Mouse (Mus musculus): ENCODE results near the gene Capn12. TPM values are rescaled to one million over a fixed set of nuclear protein-coding genes. Genes with fewer than 3 reads are reported as not detected.
A peak's percentile ranks its signal among the peaks of the same experiment; 100 is the strongest.

Capn12 gene
- polyA plus RNA-seq, 2 experiments: 0.01 to 0.19 TPM

GRCm38 (mm10) chr7:28862817-28863499 is 18.3 kb upstream of the Capn12 start:
- DNase-seq (ENCODE audit: low read depth in 3 of 3, low spot score in 3 of 3): no peak
- WGBS (ENCODE audit: insufficient replicate concordance): 74% methylated on average over 15 of the region's 15 CpGs
- ATAC-seq (ENCODE audit: insufficient read depth): no peak

GRCm38 (mm10) chr7:28863540-28863939 is 17.7 kb upstream of the Capn12 start, which contains the start of gene Lgals7:
TSS of gene Lgals7 (plus strand) at chr7:28863853.
- no peak for TF ChIP-seq EP300 (IDR thresholded peaks at IDR 0.05; ENCODE audit: low read depth)
- no peak for TF ChIP-seq CTCF (IDR thresholded peaks at IDR 0.05; ENCODE audit: low read depth)
- Histone ChIP-seq H3K4me3 (ENCODE audit: insufficient read depth in 1 of 2, low read depth in 2 of 2, low read length in 2 of 2) (no peak within 1 kb of the TSS), H3K9me3 (ENCODE audit: control insufficient read depth, low read length) (no peaks in the 10 kb centered on the region; the same call in 1 of the 2 replicates), H3K4me2 (ENCODE audit: low read depth) (no peak within 1 kb of the TSS), H3K4me1 (replicated peaks; ENCODE audit: control insufficient read depth in 2 of 2, insufficient read depth in 2 of 2, low read length in 1 of 2) (peaks cover 0 to 12% of the 10 kb centered on the region in 2 experiments; a peak in 3 of 4 replicates), H3K9ac (replicated peaks) (no peak within 1 kb of the TSS), H3K36me3 (replicated peaks; ENCODE audit: control insufficient read depth, insufficient read depth, low read depth) (no peaks in the 10 kb centered on the region), H3K27ac (no peak within 1 kb of the TSS), H3K27me3 (ENCODE audit: control insufficient read depth, insufficient read depth, low read length) (no peaks in the 10 kb centered on the region)
- no peak for ATAC-seq (ENCODE audit: insufficient read depth)
- 61% methylated on average over 6 of the region's 6 CpGs for WGBS (ENCODE audit: insufficient replicate concordance)
- no peak for DNase-seq (ENCODE audit: low read depth in 3 of 3, low spot score in 3 of 3)

More at GRCm38 (mm10) chr7:28862817-28863499, 18.3 kb upstream of the Capn12 start:
- Histone ChIP-seq H3K9me3 (ENCODE audit: control insufficient read depth, low read length) (no peaks in the 10 kb centered on the region; the same call in 1 of the 2 replicates), H3K4me2 (ENCODE audit: low read depth) (no peak overlapping the region), H3K27ac (no peak overlapping the region), H3K9ac (replicated peaks) (no peak overlapping the region), H3K36me3 (replicated peaks; ENCODE audit: control insufficient read depth, insufficient read depth, low read depth) (no peaks in the 10 kb centered on the region), H3K4me3 (ENCODE audit: insufficient read depth in 1 of 2, low read depth in 2 of 2, low read length in 2 of 2) (no peak overlapping the region), H3K4me1 (replicated peaks; ENCODE audit: control insufficient read depth in 2 of 2, insufficient read depth in 2 of 2, low read length in 1 of 2) (peaks cover 0 to 12% of the 10 kb centered on the region in 2 experiments; a peak in 3 of 4 replicates), H3K27me3 (ENCODE audit: control insufficient read depth, insufficient read depth, low read length) (no peaks in the 10 kb centered on the region)
- TF ChIP-seq EP300 (IDR thresholded peaks at IDR 0.05; ENCODE audit: low read depth): no peak
- no peak for TF ChIP-seq CTCF (IDR thresholded peaks at IDR 0.05; ENCODE audit: low read depth)

- H3K36me3 ChIP-seq (replicated peaks; ENCODE audit: control insufficient read depth, insufficient read depth, low read depth): no peaks in the 10 kb centered on the region
- ATAC-seq (ENCODE audit: insufficient read depth) (no peak), DNase-seq (ENCODE audit: low read depth in 3 of 3, low spot score in 3 of 3) (no peak)
- H3K9me3 ChIP-seq (ENCODE audit: control insufficient read depth, low read length): no peaks in the 10 kb centered on the region; the same call in 1 of the 2 replicates
- no peaks in the 10 kb centered on the region for H3K27me3 ChIP-seq (ENCODE audit: control insufficient read depth, insufficient read depth, low read length)
- no peak overlapping the region for H3K27ac ChIP-seq
- TF ChIP-seq CTCF (IDR thresholded peaks at IDR 0.05; ENCODE audit: low read depth) (no peak), EP300 (IDR thresholded peaks at IDR 0.05; ENCODE audit: low read depth) (no peak)
- 39% methylated on average over 9 of the region's 9 CpGs for WGBS (ENCODE audit: insufficient replicate concordance)
- H3K4me1 ChIP-seq (replicated peaks; ENCODE audit: control insufficient read depth in 2 of 2, insufficient read depth in 2 of 2, low read length in 1 of 2): peaks cover 0 to 12% of the 10 kb centered on the region in 2 experiments; a peak in 3 of 4 replicates
- H3K4me3 ChIP-seq (ENCODE audit: insufficient read depth in 1 of 2, low read depth in 2 of 2, low read length in 2 of 2): no peak overlapping the region
- H3K9ac ChIP-seq (replicated peaks): no peak overlapping the region
- H3K4me2 ChIP-seq (ENCODE audit: low read depth): no peak overlapping the region
Measured at GRCm38 (mm10) chr7:28864288-28864750, 16.9 kb upstream of the Capn12 start.

GRCm38 (mm10) chr7:28865481-28866300 is 15.5 kb upstream of the Capn12 start:
- WGBS (ENCODE audit: insufficient replicate concordance): 29% methylated on average over 33 of the region's 33 CpGs
- no peaks in the 10 kb centered on the region for H3K36me3 ChIP-seq (replicated peaks; ENCODE audit: control insufficient read depth, insufficient read depth, low read depth)
- ATAC-seq (ENCODE audit: insufficient read depth): peak; percentile 75
- TF ChIP-seq EP300 (IDR thresholded peaks at IDR 0.05; ENCODE audit: low read depth): no peak
- peak; percentile 51 for TF ChIP-seq CTCF (IDR thresholded peaks at IDR 0.05; ENCODE audit: low read depth)
- peak overlapping the region; percentile 22 to 23 for H3K4me3 ChIP-seq (ENCODE audit: insufficient read depth in 1 of 2, low read depth in 2 of 2, low read length in 2 of 2)
- peak overlapping the region; percentile 68 for H3K4me2 ChIP-seq (ENCODE audit: low read depth)
- peaks cover 0 to 12% of the 10 kb centered on the region in 2 experiments; a peak in 3 of 4 replicates for H3K4me1 ChIP-seq (replicated peaks; ENCODE audit: control insufficient read depth in 2 of 2, insufficient read depth in 2 of 2, low read length in 1 of 2)
- no peaks in the 10 kb centered on the region; the same call in 1 of the 2 replicates for H3K9me3 ChIP-seq (ENCODE audit: control insufficient read depth, low read length)
- H3K27ac ChIP-seq: no peak overlapping the region
- peak; percentile 60 to 68 (median 67) for DNase-seq (ENCODE audit: low read depth in 3 of 3, low spot score in 3 of 3)
- no peak overlapping the region; the same call in 1 of the 2 replicates for H3K9ac ChIP-seq (replicated peaks)
- no peaks in the 10 kb centered on the region for H3K27me3 ChIP-seq (ENCODE audit: control insufficient read depth, insufficient read depth, low read length)

All from liver, embryonic 14.5 days (tissue).